Mouse (Mus musculus) thymus, postnatal 4 days (tissue): ENCODE results near the gene 2210016L21Rik.

Source experiments
- DNase-seq: peaks from one replicate; pipeline ENCODE4 v3.0.0; 2021

Gene 2210016L21Rik

DNA sequence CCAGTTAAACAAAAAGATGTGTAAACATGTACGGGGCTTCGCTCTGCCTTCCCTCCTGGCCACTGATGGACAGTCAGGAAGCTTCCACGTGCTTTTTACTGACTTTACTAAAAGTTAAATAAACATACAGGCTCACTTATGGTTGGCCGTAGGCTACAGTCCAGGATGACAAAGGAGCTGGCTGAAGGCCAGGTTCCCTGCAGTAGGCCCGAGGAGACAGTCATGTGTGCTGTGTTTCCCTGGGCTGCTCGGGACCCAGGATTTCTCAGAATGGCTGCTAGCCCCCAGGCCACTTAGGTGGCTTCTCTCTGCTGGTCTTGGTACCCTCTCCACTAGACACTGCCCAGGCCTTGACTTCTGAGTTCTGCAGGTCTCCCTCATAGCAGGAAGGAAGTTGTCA, 6.9 kb downstream of the 2210016L21Rik start:
- DNase-seq: no peak

DNA sequence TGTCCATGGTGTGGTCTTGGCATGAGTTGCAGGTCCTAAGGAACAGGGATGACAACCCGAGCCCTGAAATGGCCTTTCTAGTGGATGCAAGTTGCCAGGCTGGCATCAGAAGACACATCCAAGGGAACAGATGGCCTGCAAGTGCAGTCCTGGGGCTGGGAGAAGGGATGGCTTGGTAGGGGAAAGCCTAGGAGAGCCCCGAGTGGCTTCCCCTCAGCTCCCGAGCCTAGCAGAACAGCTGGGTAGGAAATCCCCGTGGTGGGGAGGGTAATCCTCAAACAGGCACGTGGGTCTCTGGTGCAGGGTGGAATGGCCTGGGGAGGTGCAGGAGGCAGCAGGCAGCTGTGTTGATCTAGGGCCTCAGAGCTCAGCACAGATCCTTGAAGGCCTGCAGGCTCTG, 7.4 kb downstream of the 2210016L21Rik start:
- DNase-seq: no peak

DNA sequence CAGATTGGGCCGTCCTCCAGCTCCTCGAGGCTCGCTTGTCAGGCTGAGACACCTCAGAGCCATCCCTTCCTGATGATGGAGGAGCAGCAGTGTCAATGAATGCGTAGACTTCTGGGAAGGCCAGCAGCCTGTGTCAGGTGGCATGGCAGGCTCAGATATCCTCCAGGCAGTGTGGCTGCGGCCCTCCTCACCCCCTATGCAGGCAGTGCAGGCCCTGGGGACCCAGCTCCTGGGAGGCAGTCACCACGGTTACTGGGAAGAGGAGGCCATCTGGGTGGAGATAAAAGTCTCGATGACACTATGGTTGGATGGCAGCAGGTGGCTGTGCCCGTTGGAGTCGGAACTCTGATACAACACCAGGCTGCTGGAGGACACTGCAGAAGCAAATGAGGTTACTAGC, 7.9 kb downstream of the 2210016L21Rik start:
- no peak for DNase-seq

DNA sequence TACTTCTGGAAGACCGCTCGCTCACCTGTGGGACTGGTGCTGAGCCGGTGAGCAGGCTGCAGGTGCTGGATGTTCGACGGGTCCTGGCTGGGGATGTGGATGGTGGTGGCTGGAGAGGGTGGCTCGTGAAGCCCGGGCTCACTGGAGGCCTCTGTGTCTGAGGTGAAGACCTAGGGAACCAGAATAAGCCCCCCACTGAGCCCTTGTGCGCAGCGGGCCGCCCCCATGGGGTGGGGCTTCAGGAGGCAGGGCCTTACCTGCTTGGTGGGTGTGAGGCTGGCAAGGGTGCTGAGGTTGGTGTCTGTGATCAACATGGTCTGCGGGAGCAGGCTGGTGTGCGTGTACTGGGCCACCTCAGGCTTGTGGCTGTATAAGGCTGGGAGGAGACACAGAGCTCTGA, 8.7 kb downstream of the 2210016L21Rik start:
- no peak for DNase-seq

DNA sequence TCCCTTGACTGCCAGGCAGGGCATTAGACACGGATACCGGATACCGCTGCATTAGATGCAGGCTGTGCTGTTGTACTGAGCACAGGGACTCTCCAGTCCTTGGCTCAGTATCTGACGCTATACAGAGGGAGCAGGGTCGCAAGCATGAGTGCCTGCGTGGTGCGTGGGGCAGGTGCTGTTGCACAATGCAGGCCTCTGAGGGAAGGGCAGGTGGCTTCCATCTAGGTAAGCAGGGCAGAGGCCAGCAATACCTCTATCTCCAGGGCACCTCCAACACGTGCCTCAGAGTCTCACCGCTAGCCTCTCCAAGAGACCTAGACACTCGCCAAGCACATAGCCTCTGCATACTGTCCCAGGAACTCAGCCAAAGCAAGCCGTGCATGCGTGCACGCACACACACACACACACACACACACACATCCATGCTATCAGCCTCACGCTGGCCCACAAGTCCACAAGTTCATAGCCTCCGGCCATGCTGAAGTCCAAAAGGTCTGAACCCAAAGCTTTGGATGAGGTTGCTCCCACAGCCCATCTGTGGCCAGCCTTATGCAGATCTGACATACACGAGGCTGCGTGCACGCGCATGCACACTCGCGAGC, 9.4 kb downstream of the 2210016L21Rik start:
- DNase-seq: no peak

DNA sequence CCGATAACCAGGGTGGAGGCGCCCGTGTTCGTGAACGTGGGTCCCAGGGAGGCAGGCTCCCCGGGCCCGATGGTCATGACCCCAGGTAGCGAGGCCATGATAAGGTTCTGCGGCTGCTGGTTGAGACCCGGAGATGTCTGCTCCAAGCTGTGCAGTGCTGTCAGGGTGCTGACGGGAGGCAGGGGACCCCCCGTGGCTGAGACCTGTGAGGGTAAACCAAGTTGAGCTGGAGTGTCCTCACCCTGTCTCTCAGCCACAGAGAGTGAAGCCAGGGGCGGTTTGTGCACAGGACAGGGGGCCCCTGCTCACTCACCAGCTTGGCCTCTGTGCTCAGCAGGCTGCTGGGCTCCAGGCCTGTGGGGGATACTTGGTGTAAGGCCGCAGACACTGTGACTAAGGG, 11.4 kb downstream of the 2210016L21Rik start:
- DNase-seq: no peak

DNA sequence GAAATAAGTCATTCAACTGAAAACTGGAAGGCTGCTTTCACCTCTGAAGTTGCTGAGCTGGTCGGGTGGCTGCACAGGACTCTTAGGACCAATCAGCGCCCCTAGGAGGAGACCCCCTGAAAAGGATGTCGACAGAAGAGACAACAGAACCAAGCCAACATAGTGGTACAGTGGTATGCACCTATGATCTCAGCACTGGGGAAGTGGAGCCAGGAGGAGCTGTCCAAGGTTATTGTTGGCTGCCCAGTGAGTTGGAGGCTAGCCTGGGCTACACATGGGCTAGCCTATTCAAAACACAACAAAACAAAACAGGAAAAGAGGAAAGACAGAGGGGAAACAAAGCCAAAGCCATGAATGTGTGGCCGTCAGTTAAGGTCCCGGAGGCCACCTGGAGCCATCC, 16.1 kb downstream of the 2210016L21Rik start:
- no peak for DNase-seq

DNA sequence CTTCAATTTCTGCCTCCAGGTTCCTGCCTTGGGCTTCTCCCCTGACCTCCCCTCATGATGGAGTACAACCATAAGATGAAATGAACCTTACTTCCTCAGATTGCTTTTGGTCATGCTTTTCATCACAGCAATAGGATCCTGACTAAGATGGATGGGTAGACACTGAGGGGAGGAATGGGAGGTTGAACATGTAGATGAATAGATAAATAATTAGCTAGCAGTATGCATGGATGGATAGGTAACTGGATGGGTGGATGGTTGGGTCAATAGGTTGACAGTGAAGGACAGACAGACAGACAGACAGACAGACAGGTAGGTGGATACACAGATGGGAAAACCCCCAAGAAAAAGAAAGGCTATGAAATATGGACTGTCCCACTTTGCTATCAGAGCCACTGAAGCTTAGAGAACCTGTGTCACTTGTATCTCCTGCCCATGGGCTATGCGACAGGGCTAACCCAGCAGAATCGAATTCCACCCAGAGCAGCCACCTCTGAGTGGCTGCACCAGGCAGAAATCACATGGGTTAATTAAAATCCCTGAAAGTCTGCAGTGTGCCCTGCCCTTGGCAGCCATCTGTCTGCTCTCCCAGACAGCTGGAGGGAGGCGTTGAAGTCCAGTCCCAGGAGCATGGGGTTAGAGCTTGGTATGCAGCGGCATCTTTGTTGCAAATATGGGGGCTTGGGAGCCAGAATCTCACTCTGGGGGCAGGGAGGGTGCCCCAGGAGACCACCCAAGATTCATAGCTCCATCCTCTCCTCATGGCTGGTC, 19.8 kb downstream of the 2210016L21Rik start:
- no peak for DNase-seq

DNA sequence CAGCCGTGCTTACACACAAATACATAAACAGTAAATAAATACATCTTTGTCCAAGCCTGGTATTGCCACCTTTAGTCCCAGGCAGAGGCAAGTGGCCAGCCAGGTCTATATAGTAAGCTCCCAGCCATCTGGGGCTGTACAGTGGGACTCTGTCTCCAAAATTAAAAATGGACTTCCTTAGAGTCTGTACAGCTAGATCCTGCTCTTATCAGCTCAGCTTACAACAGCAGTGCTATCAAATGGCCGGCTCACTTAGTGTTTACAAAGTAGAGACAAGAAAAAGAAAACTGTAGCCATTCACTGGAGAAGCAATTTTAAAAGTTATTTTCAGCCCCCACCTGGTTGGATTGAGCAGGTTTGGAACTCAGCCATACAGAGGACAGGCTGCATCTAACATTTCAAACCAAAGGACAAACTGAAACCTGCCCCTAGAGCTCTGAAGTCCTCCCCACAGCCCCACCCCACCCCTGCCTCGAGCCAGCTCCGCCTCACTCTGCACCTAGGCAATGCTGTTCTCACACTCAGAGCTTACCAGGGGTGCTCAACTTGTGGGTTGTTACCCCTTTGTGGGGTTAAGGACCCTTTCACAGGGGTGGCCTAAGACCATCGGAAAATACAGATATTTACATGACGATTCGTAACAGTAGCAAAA, 22.5 kb downstream of the 2210016L21Rik start:
- DNase-seq: no peak

DNA sequence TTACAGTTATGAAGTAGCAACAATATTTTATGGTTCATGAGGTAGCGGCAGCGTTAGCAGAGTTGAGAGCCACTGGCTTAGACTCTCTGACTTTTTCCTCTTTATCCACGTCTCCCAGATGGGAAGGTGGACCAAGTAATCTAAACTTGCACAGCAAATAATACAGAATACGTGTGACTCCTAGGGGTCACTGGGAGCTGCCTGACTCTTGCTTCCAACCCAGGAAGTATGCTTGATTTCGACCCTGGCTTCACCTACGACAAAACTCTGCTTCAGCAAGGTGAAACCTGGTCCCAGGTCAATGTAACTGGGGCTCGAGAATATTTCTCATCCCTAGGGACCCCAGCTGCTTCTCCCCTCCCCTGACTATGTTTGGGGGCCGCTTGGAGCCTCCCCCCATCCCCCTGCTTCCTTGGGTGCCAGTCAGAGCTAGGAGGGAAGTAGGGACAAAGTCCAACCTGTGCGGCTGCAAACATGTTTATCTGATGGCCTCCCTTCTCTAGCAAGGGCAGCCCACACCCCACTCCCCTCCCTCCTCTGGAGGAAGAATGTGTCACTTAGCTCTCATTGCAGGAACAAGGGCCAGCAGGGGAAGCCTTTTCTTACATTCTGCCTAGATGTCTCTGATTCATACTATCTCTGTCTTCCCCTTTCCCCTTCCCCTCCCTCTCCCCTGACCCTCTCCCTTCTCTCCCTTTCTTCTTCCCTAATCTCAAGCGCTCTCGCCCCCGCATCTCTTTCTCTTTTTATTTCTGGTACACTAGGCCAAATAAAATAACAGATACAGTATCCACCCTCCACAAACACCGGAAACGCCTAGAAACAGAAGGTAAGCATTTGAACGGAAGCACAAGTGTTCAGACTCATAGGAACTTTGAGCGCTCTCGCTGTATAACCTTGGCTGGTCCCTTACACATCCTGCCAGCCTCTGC, 23.3 kb downstream of the 2210016L21Rik start:
- DNase-seq: no peak

DNA sequence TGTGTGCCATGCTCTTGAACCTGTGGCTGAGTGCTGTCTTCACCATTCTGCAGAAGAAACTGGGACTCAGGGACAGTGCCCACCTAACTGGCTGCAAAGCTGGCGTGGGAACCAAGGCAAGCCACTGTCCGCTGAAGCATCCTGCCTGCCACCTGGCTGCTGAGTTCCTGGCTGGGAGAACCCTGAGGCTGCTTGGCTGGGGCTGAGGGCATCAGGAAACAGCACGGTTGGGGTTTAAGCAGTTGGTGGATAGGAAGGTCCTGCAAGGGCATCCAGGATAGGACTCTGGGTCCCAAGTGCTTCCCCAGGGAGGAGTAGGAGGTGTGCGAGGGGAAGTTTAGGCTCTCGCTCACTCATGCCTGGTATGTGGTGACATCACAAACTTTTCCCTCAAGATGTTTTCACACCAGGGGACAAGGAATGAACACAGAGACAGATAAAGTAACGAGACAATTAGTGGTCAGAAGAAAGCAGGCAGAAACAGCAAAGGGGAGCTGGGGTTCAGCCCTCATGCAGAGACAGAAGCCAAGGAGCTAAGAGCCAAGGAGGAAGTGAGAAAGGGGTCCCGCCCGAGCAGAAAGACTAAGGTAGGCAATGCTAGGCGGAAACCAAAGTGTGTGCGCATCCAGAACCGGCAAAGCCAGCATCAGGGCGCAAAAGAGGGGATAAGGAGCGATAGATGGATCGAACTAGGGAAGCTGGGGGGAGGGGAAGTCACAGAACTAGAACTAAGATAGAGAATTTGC, 25.7 kb downstream of the 2210016L21Rik start:
- DNase-seq: no peak

DNA sequence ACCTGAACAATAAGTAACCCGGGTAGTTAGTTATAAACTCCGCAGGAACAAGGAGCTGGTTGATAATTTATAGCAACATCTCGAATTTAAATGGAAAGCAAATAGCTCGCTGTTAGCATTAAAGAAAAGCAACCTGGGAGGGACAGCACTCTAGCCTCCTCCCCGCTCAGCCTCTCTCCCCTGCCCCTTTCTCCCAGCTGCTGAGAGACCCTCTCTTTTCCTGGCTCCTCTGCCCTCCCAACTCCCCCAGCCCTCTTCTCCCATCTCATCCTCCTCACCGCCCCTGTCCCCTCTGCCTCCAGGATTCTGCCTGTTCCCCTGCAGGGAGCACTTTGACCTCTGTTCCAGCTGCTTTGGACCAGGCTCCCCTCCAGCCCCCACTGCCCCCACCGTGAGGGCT, 26.7 kb downstream of the 2210016L21Rik start:
- DNase-seq: no peak

DNA sequence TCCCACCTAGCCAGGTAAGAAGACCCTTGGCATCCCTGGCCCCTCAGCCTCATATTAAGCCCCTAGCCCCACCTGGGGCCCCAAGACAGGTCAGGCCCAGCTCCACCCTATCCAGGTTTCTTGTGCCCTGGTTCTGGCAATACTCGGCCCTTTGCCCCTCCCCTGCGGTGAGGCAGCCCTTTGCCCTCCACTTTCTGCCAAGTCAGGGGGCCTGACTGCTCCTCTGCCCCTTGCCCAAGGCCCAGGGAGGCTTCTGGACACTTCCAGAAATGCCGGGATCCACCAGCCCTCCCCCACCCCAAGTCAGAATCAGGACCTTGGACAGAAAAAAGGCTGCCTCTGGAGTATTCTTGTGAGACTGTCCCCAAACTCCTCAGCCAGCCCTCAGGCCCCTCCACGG, 27.1 kb downstream of the 2210016L21Rik start:
- DNase-seq: no peak

DNA sequence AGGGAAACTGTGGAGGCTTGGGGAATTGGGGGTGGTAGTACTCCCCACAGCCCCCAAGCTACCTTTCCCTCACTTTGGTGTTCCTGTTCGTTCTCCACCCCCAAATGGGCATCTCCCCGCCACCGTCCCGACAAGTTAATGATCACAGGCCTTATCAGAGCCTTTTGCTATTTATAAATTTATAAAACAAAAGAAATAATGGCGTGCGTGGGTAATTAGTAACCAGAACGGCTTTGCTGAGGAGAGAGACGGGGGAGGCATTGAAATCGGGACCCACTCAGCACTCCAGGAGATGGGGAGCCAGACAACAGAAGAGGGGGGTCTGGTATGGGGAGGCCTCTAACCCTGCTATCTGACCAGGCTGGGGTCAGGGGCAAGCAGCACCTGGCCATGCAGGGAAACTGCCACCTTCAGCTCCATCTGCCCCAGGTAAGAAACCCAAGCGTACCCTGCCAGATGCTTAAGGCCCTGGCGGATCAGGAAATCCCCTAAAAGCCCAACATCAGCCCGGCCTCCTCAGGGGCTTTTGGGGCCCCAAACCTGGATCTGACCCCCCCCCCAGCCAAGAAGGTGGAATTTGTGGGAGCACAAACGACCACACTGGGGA, 27.8 kb downstream of the 2210016L21Rik start:
- DNase-seq: no peak

DNA sequence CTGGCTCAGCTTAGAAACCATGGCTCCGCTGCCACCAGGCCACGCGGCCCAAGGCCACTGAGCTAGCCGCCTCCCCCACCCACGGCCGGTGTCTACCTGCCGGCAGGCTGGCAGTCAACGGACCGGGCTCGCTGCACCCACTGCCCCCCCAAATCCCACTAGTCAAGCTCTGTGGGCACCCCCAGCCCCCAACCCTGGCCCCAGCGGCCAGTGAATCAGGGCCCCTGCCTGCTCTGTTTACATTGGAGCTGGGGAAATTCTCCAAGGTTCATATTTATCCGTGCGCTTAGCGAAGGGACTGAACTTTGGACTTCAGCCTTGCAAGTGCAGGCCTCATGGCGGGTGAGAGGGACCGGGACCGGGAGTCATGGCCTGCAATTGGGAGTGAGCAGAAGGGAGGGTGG, 28.9 kb downstream of the 2210016L21Rik start, which contains the start of gene Hnf1a:
Gene Hnf1a, minus strand, starts transcription at position 271 of the 404 bp plus-strand sequence.
- no peak for DNase-seq

DNA sequence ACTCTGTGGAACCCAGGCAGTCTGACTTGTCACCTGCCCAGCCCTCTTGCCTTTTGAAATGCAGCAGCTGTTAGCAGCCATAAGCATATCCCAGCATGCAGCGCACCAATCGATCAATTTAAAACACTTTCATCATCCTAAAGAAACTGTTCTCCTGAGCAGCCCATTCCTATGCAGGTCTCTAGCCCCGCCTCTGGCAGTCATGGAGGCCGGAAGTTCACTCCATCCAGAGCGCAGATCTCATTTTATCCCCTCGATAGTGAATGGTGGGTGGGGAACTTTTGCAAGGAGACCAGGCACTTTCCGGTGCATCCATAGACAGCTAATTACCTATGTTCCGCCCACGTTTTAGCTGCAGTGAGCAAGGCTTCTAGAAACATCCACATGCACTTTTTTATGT, 30.2 kb downstream of the 2210016L21Rik start:
- no peak for DNase-seq

DNA sequence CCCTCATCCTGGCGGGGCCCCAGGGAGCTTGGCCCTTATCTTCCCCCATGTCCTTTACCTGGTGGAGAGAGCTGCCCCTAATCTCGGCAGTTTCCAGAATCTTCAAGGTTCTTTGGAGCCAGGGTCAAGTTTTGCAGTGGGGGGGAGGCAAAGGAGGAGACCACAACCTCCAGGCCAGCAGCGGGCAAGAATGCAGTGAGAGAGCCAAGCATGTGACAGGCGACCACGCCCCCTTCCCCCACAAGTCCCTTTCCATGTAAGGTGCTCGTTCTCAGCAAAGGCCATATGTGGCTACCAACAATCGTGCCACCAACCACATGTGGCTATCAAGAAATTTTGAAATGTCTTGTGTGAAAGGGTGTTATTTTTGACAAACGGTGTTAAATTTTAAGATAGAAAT, 31.2 kb downstream of the 2210016L21Rik start:
- DNase-seq: no peak

DNA sequence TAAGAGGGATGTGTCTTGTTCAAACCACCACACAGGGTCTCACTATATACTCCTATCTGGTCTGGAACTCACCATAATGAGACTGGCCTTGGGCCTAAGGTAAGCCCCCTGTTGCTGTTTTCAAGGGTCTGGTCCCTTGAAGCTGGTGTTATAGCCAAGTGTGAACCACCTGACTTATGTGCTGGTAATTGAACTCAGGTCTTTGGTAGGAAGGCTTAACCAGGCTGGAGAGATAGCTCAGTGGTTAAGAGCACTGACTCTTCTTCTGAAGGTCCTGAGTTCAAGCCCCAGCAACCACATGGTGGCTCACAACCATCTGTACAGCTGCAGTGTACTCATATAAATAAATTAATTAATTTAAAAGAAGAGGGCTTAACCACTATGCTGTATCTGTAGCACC, 35.0 kb downstream of the 2210016L21Rik start:
- no peak for DNase-seq

DNA sequence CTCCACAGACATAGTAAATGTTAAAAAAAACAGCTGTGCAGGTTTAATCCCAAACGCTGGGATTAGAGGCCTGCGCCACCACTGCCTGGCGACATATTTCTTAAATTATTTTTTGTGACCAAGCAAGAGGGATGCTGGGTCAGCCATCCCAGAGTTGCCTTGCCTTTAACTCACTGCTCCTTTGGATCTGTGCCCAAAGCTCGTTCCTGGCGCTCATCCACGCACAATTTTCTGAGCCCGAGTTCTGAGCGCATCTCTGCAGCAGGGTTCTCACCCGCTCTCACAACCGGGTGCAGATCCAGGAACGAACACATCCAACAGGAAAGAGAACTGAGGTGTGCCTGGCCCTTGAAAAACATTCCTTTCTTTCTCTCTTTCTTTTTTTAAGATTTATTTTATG, 36.5 kb downstream of the 2210016L21Rik start:
- no peak for DNase-seq

DNA sequence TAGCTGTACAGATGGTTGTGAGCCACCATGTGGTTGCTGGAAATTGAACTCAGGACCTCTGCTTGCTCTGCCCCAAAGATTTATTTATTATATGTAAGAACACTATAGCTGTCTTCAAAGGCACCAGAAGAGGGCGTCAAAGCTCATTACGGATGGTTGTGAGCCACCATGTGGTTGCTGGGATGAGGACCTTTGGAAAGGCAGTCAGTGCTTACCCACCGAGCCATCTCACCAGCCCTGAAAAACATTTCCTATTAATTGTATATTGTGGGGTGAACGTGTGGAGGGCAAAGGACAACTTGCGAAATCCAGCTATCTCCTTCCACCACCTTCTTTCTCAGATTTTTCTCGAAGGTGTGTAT, 36.9 kb downstream of the 2210016L21Rik start:
- peak; percentile 27 for DNase-seq

DNA sequence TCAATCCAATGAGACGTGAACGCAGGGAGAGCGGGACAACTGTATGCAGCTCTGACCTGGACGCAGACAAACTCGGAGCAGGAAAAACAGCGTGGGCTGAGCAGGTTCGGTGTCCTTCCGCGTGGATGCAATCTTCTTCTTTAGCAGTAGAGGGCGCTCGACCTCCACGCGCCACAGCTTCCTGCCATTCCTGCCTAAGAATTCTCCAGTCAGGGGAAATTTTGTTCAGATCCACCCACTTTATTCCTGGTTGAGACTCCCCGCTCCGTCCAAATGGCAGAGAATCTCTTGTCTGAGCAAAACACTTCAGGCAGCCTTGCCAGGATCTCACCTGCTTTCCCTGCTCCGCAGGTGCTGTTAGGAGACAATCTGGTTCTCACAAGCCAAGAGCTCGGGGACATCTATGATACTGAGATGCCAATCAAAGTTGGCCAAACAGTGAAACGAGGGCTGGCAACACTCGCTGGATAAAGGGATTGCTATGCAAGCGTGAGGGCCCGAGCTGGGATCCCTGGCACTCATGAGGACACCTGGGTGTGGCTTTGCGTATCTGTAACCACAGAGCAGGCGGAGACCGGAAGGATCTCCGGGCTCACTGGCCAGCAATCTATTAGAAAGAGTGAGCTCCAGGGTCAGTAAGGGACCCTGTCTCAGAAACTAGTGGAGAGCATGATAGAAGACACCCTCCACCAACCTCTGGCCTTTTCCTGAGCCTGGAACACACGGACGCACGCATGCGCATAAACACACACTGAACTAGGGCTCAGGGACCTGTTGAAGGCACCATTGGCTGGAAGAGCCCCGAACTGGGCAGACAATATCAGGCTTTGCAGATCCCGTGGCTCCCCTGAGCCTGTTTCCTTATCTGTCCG, 37.5 kb downstream of the 2210016L21Rik start:
- peak; percentile 74 for DNase-seq
